Mouse (Mus musculus): ENCODE data around the gene Phf24.
"Not testable (repeated sequence)": the region's sequence is repeated elsewhere in the genome, so short reads cannot be mapped to it uniquely, and the experiment has no call there.

Phf24 gene

GRCm38 (mm10) chr4:42951206-42952195 is 35.0 kb downstream of the Phf24 start:
- DNase-seq (ENCODE audit: low spot score), result no peak

GRCm38 (mm10) chr4:42952563-42952962 is 36.1 kb downstream of the Phf24 start:
- DNase-seq (ENCODE audit: low spot score), result no peak

- no peak for DNase-seq (ENCODE audit: low spot score)
These were observed 37.1 kb downstream of the Phf24 start for GRCm38 (mm10) chr4:42953435-42954094.

- peak; percentile 74 for DNase-seq (ENCODE audit: low spot score)
These were observed 37.8 kb downstream of the Phf24 start for GRCm38 (mm10) chr4:42954297-42954696.

GRCm38 (mm10) chr4:42955200-42955599 is 38.7 kb downstream of the Phf24 start:
- no peak for DNase-seq (ENCODE audit: low spot score)

- no peak for DNase-seq (ENCODE audit: low spot score)
These were observed 40.1 kb downstream of the Phf24 start for GRCm38 (mm10) chr4:42956581-42956980.

GRCm38 (mm10) chr4:42957306-42957705 is 40.8 kb downstream of the Phf24 start:
- DNase-seq (ENCODE audit: low spot score), result no peak

GRCm38 (mm10) chr4:42957979-42958378 is 41.5 kb downstream of the Phf24 start:
- no peak for DNase-seq (ENCODE audit: low spot score)

GRCm38 (mm10) chr4:42958942-42959341 is 42.5 kb downstream of the Phf24 start:
- no peak for DNase-seq (ENCODE audit: low spot score)

GRCm38 (mm10) chr4:42959382-42959781 is 42.9 kb downstream of the Phf24 start:
- DNase-seq (ENCODE audit: low spot score), result no peak

GRCm38 (mm10) chr4:42961592-42961991 is 45.1 kb downstream of the Phf24 start:
- DNase-seq (ENCODE audit: low spot score), result no peak

GRCm38 (mm10) chr4:42963480-42963879 is 47.0 kb downstream of the Phf24 start:
- no peak for DNase-seq (ENCODE audit: low spot score)

GRCm38 (mm10) chr4:42965039-42965719 is 48.7 kb downstream of the Phf24 start:
- no peak for DNase-seq (ENCODE audit: low spot score)

- no peak for DNase-seq (ENCODE audit: low spot score)
These were observed 52.8 kb downstream of the Phf24 start, which contains the start of gene 1700022I11Rik for GRCm38 (mm10) chr4:42969304-42969703. Gene 1700022I11Rik (plus strand): TSS chr4:42969604.

GRCm38 (mm10) chr4:42972952-42973351 is 56.5 kb downstream of the Phf24 start:
- DNase-seq (ENCODE audit: low spot score), result no peak

GRCm38 (mm10) chr4:42973868-42974267 is 57.4 kb downstream of the Phf24 start:
- no peak for DNase-seq (ENCODE audit: low spot score)

GRCm38 (mm10) chr4:42978062-42978461 is 61.6 kb downstream of the Phf24 start:
- no peak for DNase-seq (ENCODE audit: low spot score)

- DNase-seq (ENCODE audit: low spot score), result not testable (repeated sequence)
These were observed 64.0 kb downstream of the Phf24 start for GRCm38 (mm10) chr4:42980467-42980866.

- no peak for DNase-seq (ENCODE audit: low spot score)
These were observed 71.8 kb downstream of the Phf24 start for GRCm38 (mm10) chr4:42988296-42988695.

Data from left cerebral cortex, adult 11 months (tissue).